Mouse (Mus musculus) embryonic facial prominence, embryonic 15.5 days (tissue): ENCODE measurements around the gene Clstn2. TPM values are rescaled to one million over a fixed set of nuclear protein-coding genes. Genes with fewer than 3 reads are reported as not detected.

Experiments
- ATAC-seq: fragments of 200-750 bp; cut with Nextera tagmentation; 2 replicates; pipeline ENCODE4 v1.8.0; 2017; ENCODE audit warnings: low read depth, moderate TSS enrichment; ENCODE audit not compliant: insufficient number of reproducible peaks, low FRiP score, low TSS enrichment
- H3K27ac ChIP-seq: fragments of 300-500 bp; sonication (generic); replicated peaks from 2 replicates; pipeline ENCODE4 v1.5.1; 2015; ENCODE audit warnings: mild to moderate bottlenecking, inconsistent platforms
- H3K27me3 ChIP-seq: fragments of 300-500 bp; sonication (generic); 2 replicates; pipeline ENCODE4 v1.6.1; 2015; ENCODE audit warnings: inconsistent platforms
- H3K36me3 ChIP-seq: fragments of 300-500 bp; sonication (generic); 2 replicates; pipeline ENCODE4 v1.6.1; 2015; ENCODE audit warnings: mild to moderate bottlenecking, inconsistent platforms
- H3K4me1 ChIP-seq: fragments of 300-500 bp; sonication (generic); 2 replicates; pipeline ENCODE4 v1.6.1; 2015; ENCODE audit warnings: inconsistent platforms
- H3K4me2 ChIP-seq: fragments of 300-500 bp; sonication (generic); replicated peaks from 2 replicates; pipeline ENCODE4 v1.6.1; 2015; ENCODE audit warnings: mild to moderate bottlenecking, inconsistent platforms
- H3K4me3 ChIP-seq: fragments of 300-500 bp; sonication (generic); replicated peaks from 2 replicates; pipeline ENCODE4 v1.5.1; 2015; ENCODE audit warnings: mild to moderate bottlenecking, inconsistent platforms
- H3K9ac ChIP-seq: fragments of 300-500 bp; sonication (generic); 2 replicates; pipeline ENCODE4 v1.6.1; 2015; ENCODE audit warnings: inconsistent platforms
- H3K9me3 ChIP-seq: fragments of 300-500 bp; sonication (generic); replicated peaks from 2 replicates; pipeline ENCODE4 v1.6.1; 2016; ENCODE audit warnings: inconsistent platforms
- WGBS: fragments of 180-500 bp; shearing (Covaris S2); methylation state at CpG from one replicate; pipeline ENCODE4 v1.1.7; 2015; 5-methylcytosine and 5-hydroxymethylcytosine counted together
- polyA plus RNA-seq: library from polyadenylated mRNA; unstranded; fragments of >200 nt; fragmentation: Nextera tagmentation; extraction: Ambion mirVana; gene quantifications from 2 replicates; pipeline ENCODE4 v1.2.1, GENCODE M21; 2015

The Clstn2 gene
- polyA plus RNA-seq, 1 experiment from 2014 or later, result 3.3 TPM

GRCm38 (mm10) chr9:97449316-97450050 is 583.5 kb downstream of the Clstn2 start:
- Histone ChIP-seq H3K4me3 (no peak overlapping the region), H3K27me3 (no peaks in the 10 kb centered on the region), H3K27ac (no peak overlapping the region), H3K9me3 (no peaks in the 10 kb centered on the region), H3K4me2 (no peak overlapping the region), H3K36me3 (no peaks in the 10 kb centered on the region), H3K9ac (no peak overlapping the region), H3K4me1 (no peaks in the 10 kb centered on the region)
- 69% methylated on average over 13 of the region's 13 CpGs for WGBS
- no peak for ATAC-seq

- ATAC-seq, result 0 out of 2 replicates have a peak, but pooled peaks have one; percentile 55
- H3K27me3 ChIP-seq, result no peaks in the 10 kb centered on the region
- no peak overlapping the region for H3K27ac ChIP-seq
Measured at GRCm38 (mm10) chr9:97439872-97440636, 592.9 kb downstream of the Clstn2 start.

GRCm38 (mm10) chr9:97434666-97435065 is 598.3 kb downstream of the Clstn2 start:
- Histone ChIP-seq H3K36me3 (no peaks in the 10 kb centered on the region), H3K4me3 (no peak overlapping the region), H3K9ac (no peak overlapping the region), H3K4me1 (no peaks in the 10 kb centered on the region), H3K27me3 (no peaks in the 10 kb centered on the region), H3K27ac (no peak overlapping the region), H3K4me2 (no peak overlapping the region), H3K9me3 (no peaks in the 10 kb centered on the region)
- no peak for ATAC-seq
- WGBS, result 52% methylated on average over 3 of the region's 3 CpGs

More at GRCm38 (mm10) chr9:97439872-97440636, 592.9 kb downstream of the Clstn2 start:
- Histone ChIP-seq H3K9me3 (no peaks in the 10 kb centered on the region), H3K4me3 (no peak overlapping the region), H3K4me2 (no peak overlapping the region), H3K4me1 (no peaks in the 10 kb centered on the region), H3K9ac (no peak overlapping the region), H3K36me3 (no peaks in the 10 kb centered on the region)
- WGBS, result 65% methylated on average over 7 of the region's 7 CpGs

GRCm38 (mm10) chr9:97429885-97430449 is 603.0 kb downstream of the Clstn2 start:
- 78% methylated on average over 1 of the region's 1 CpGs for WGBS
- no peaks in the 10 kb centered on the region for H3K9me3 ChIP-seq
- no peaks in the 10 kb centered on the region for H3K4me1 ChIP-seq
- H3K27ac ChIP-seq, result no peak overlapping the region
- no peak for ATAC-seq
- no peak overlapping the region for H3K4me2 ChIP-seq
- H3K36me3 ChIP-seq, result no peaks in the 10 kb centered on the region
- no peak overlapping the region for H3K4me3 ChIP-seq
- H3K27me3 ChIP-seq, result no peaks in the 10 kb centered on the region
- H3K9ac ChIP-seq, result no peak overlapping the region

GRCm38 (mm10) chr9:97428127-97428526 is 604.9 kb downstream of the Clstn2 start:
- H3K36me3 ChIP-seq, result no peaks in the 10 kb centered on the region
- no peak overlapping the region for H3K4me3 ChIP-seq
- no peak for ATAC-seq
- H3K4me1 ChIP-seq, result no peaks in the 10 kb centered on the region
- H3K27me3 ChIP-seq, result no peaks in the 10 kb centered on the region
- no peak overlapping the region for H3K4me2 ChIP-seq
- H3K9me3 ChIP-seq, result no peaks in the 10 kb centered on the region
- WGBS, result 81% methylated on average over 7 of the region's 7 CpGs
- H3K27ac ChIP-seq, result no peak overlapping the region
- H3K9ac ChIP-seq, result no peak overlapping the region

- H3K9me3 ChIP-seq, result no peaks in the 10 kb centered on the region
- no peaks in the 10 kb centered on the region for H3K36me3 ChIP-seq
- no peak overlapping the region for H3K4me2 ChIP-seq
- ATAC-seq, result no peak
- H3K27me3 ChIP-seq, result no peaks in the 10 kb centered on the region
- H3K4me1 ChIP-seq, result no peaks in the 10 kb centered on the region
- no peak overlapping the region for H3K27ac ChIP-seq
- no peak overlapping the region for H3K4me3 ChIP-seq
- no peak overlapping the region for H3K9ac ChIP-seq
- 70% methylated on average over 5 of the region's 5 CpGs for WGBS
Measured at GRCm38 (mm10) chr9:97420896-97421295, 612.1 kb downstream of the Clstn2 start.

- Histone ChIP-seq H3K4me2 (no peak overlapping the region), H3K4me3 (no peak overlapping the region), H3K9me3 (no peaks in the 10 kb centered on the region), H3K36me3 (no peaks in the 10 kb centered on the region), H3K9ac (no peak overlapping the region), H3K4me1 (no peaks in the 10 kb centered on the region), H3K27ac (no peak overlapping the region), H3K27me3 (no peaks in the 10 kb centered on the region)
- no peak for ATAC-seq
- 46% methylated on average over 6 of the region's 6 CpGs for WGBS
Measured at GRCm38 (mm10) chr9:97414876-97415668, 617.9 kb downstream of the Clstn2 start.

- Histone ChIP-seq H3K9ac (no peak overlapping the region), H3K4me2 (no peak overlapping the region), H3K27ac (no peak overlapping the region), H3K4me1 (no peaks in the 10 kb centered on the region), H3K9me3 (no peaks in the 10 kb centered on the region), H3K27me3 (no peaks in the 10 kb centered on the region), H3K4me3 (no peak overlapping the region), H3K36me3 (no peaks in the 10 kb centered on the region)
- no peak for ATAC-seq
- 45% methylated on average over 2 of the region's 2 CpGs for WGBS
Measured at GRCm38 (mm10) chr9:97408142-97408541, 624.8 kb downstream of the Clstn2 start.
